Mouse (Mus musculus) CD8-positive naive resting alpha-beta T cell, adult 57 days (primary cell): ENCODE results near the gene Nat8l. TPM values are rescaled to one million over a fixed set of nuclear protein-coding genes. Genes with fewer than 3 reads are reported as not detected.

ENCODE experiments used
- total RNA-seq: library from RNA; stranded (reverse); gene quantifications from one replicate; pipeline ENCODE4 v1.2.4, GENCODE M21; 2023

The Nat8l gene
- not detected for total RNA-seq

DNA sequence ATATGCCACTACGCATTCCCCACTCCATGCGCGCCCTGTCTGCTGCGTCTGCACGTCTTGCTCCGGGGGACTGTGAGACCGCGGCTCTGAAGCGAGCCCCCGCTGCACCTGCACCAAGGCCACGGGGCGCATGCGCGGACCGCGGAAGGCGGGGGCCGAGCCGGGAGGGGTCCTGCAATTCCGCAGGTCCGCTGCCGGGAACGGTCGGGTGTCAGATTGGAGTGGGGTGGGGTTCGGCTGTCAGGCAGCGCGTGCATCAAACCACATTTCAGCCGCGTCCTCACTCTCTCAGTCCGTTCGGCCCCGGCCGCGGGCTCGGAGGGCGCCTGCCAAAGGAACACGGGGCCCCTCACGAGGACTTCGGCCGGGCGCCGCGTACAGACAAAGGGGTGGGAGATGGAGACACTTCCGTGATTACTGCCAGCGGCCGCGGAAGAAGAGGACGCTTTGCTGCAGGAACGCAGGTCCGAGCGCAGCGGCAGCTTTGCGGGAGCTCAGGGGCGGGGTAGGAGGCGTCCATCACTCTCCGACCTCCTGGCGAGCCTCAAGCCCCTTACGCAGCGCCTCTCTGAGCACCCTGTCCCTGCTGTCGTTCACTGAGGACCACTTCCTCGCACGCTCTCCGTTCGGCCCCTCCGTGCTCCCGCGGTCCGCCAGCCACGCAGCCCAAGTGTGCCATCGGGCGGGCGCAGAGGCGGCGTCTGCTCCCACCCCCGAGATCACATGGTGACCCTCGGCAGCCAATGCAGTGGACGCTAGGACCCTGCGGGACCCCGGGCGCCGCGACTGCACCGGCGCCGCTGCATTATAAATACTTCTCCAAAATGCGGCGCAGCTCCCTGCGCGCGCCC is at the start of gene Nat8l:
Nat8l (plus strand) TSS at position 142 of the 851 bp plus-strand sequence.

GRCm38 (mm10) chr5:33983309-33984121 is 12.3 kb upstream of the Nat8l start, which contains the start of gene Gm1673:
TSS of gene Gm1673 (plus strand) at chr5:33983433.

Other genes starting within 250 kb of the Nat8l start
- gene Letm1, start 213.2 kb upstream of the Nat8l start, total RNA-seq: 70.8 TPM
- 22.6 TPM for gene Nsd2, start 175.3 kb upstream of the Nat8l start, total RNA-seq
- gene Nelfa, start 59.6 kb upstream of the Nat8l start, total RNA-seq: 27.7 TPM
- not detected for gene Gm1673, start 12.6 kb upstream of the Nat8l start, total RNA-seq
- 0.73 TPM for gene Poln, start 173.5 kb downstream of the Nat8l start, total RNA-seq
- gene Haus3, start 173.5 kb downstream of the Nat8l start, total RNA-seq: 38.3 TPM
- 76.6 TPM for gene Mxd4, start 191.7 kb downstream of the Nat8l start, total RNA-seq